Mouse (Mus musculus) embryonic facial prominence, embryonic 12.5 days (tissue): ENCODE results near the gene Mcmbp. TPM values are rescaled to one million over a fixed set of nuclear protein-coding genes. Genes with fewer than 3 reads are reported as not detected.

Source experiments
- ATAC-seq: fragments of 200-750 bp; cut with Nextera tagmentation; 2 replicates; pipeline ENCODE4 v1.8.0; 2017; ENCODE audit not compliant: insufficient number of reproducible peaks, insufficient read depth, low FRiP score, low TSS enrichment
- H3K27ac ChIP-seq: fragments of 300-500 bp; sonication (generic); 2 replicates; pipeline ENCODE4 v1.5.1; 2016; ENCODE audit warnings: mild to moderate bottlenecking
- H3K27me3 ChIP-seq: fragments of 300-500 bp; sonication (generic); 2 replicates; pipeline ENCODE4 v1.6.1; 2016; ENCODE audit warnings: mild to moderate bottlenecking, moderate library complexity
- H3K36me3 ChIP-seq: fragments of 300-500 bp; sonication (generic); 2 replicates; pipeline ENCODE4 v1.6.1; 2016; ENCODE audit warnings: mild to moderate bottlenecking
- H3K4me1 ChIP-seq: fragments of 300-500 bp; sonication (generic); 2 replicates; pipeline ENCODE4 v1.6.1; 2016
- H3K4me2 ChIP-seq: fragments of 300-500 bp; sonication (generic); replicated peaks from 2 replicates; pipeline ENCODE4 v1.6.1; 2016; ENCODE audit warnings: mild to moderate bottlenecking, moderate library complexity
- H3K4me3 ChIP-seq: fragments of 300-500 bp; sonication (generic); 2 replicates; pipeline ENCODE4 v1.5.1; 2016; ENCODE audit warnings: mild to moderate bottlenecking
- H3K9ac ChIP-seq: fragments of 300-500 bp; sonication (generic); 2 replicates; pipeline ENCODE4 v1.6.1; 2016; ENCODE audit warnings: mild to moderate bottlenecking, moderate library complexity
- H3K9me3 ChIP-seq: fragments of 300-500 bp; sonication (generic); 2 replicates; pipeline ENCODE4 v1.6.1; 2016; ENCODE audit warnings: mild to moderate bottlenecking, moderate library complexity
- WGBS: fragments of 180-500 bp; shearing (Covaris S2); methylation state at CpG from one replicate; pipeline ENCODE4 v1.1.7; 2016; 5-methylcytosine and 5-hydroxymethylcytosine counted together
- polyA plus RNA-seq: library from polyadenylated mRNA; unstranded; fragments of >200 nt; fragmentation: Nextera tagmentation; extraction: Ambion mirVana; gene quantifications from 2 replicates; pipeline ENCODE4 v1.2.1, GENCODE M21; 2016

Mcmbp gene
- polyA plus RNA-seq, 1 experiment from 2014 or later: 80.2 TPM

- Histone ChIP-seq H3K4me2 (peak within 1 kb of the TSS; percentile 90), H3K36me3 (peaks cover under 1% of the 10 kb centered on the region), H3K9ac (peak within 1 kb of the TSS; percentile 94), H3K4me1 (peaks cover 18% of the 10 kb centered on the region), H3K27ac (peak within 1 kb of the TSS; percentile 63; the same call in 1 of the 2 replicates), H3K9me3 (no peaks in the 10 kb centered on the region), H3K4me3 (peak within 1 kb of the TSS; percentile 99), H3K27me3 (peaks cover 3% of the 10 kb centered on the region; the same call in 1 of the 2 replicates)
- peak; percentile 78 for ATAC-seq
- WGBS: under 1% methylated on average over 55 of the region's 55 CpGs
Observed at GRCm38 (mm10) chr7:128744684-128745485, 4.6 kb upstream of the Mcmbp start, which contains the start of gene Sec23ip. Sec23ip (plus strand) TSS chr7:128744943.

DNA sequence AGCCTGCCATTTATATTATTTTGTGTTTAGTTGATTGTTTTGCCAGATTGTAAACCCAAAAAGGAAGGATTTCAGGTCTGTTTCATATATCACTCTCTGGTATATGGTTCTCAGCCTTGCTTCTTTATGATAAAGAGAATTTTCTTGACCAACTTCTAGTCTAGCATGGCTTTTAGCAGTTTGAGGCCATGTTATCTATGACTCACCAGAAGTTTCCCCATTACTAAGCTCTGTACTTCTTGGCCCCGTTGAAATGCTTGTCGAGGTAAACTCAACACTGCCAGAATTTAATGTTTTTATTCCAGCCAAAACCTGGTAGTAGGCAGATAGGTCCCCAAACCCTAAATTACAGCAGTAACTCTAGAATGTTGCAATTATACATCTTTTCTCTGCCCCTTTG, 3.6 kb upstream of the Mcmbp start:
- Histone ChIP-seq H3K4me2 (peak overlapping the region; percentile 90), H3K9me3 (no peaks in the 10 kb centered on the region), H3K27me3 (peaks cover 3% of the 10 kb centered on the region; the same call in 1 of the 2 replicates), H3K4me3 (peak overlapping the region; percentile 99), H3K4me1 (peaks cover 21% of the 10 kb centered on the region), H3K27ac (no peak overlapping the region), H3K9ac (no peak overlapping the region), H3K36me3 (no peaks in the 10 kb centered on the region)
- ATAC-seq: no peak
- 71% methylated on average over 2 of the region's 2 CpGs for WGBS

DNA sequence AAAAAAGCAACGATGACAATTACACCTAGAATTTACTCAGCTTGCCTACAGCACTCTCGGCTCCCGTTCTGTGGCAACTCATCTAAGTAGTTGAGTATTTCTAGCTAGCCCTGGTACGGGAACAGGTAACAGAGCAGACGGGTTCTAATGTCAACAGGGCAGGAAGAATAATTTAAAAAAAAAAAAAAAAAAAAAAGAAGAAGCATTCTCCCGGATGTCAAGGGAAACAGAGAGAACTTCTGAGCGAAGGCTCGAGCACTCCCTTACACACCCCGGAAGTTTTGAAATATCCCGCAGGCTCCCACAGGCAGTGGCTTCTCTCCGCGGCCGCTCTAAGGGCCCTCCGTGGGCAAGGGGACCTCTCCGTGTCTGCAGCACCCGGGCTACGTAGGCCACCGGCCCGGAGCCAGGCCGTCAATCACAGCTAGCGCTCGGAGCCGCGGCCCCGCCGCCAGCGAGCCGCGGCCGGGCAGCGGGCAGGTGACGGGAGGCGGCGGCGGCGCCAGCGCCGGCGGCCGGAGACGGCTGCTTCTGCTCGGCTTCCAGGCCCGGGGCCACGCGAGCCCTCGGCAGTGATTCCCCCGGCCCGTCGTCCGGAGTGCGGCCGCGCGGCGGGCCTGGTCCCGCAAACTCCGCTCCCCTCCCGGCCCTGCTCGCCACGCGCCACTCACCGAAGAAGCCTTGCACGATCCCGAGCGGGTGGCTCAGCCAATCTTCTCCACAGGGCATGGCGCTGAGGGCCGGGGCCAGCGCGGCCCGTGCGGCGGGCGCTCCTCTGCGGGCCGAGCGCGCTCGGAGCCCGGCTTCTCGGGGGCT, 625 bp downstream of the Mcmbp start:
- peak overlapping the region; percentile 91 for H3K27ac ChIP-seq
- H3K9me3 ChIP-seq: no peaks in the 10 kb centered on the region
- H3K36me3 ChIP-seq: peaks cover 2% of the 10 kb centered on the region
- peaks cover 3% of the 10 kb centered on the region; the same call in 1 of the 2 replicates for H3K27me3 ChIP-seq
- ATAC-seq: no peak
- H3K4me2 ChIP-seq: peak overlapping the region; percentile 92
- peak overlapping the region; percentile 97 for H3K9ac ChIP-seq
- WGBS: under 1% methylated on average over 77 of the region's 80 CpGs
- H3K4me3 ChIP-seq: peak overlapping the region; percentile 96
- peaks cover 15% of the 10 kb centered on the region for H3K4me1 ChIP-seq

- no peak overlapping the region for H3K27ac ChIP-seq
Observed at GRCm38 (mm10) chr7:128739116-128739461, 1.2 kb downstream of the Mcmbp start.

DNA sequence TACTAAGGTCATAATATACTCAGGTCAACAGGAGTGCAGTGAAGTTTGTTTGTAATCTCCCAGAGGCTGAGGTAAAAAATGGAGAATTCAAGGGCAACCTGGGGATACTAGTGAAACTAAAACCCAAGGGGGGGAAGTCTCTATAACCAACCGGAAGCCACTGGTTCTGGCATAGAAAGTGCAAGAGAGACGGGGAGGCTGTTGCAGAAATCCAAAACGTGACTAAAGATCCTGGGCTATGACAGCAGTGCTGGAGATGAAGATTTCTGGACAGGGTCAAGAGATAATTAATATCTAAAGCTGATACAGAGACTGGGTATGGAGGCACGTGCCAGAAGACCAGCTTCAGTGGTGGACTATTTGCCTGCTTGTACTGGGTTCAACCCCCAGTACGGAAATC, 2.3 kb downstream of the Mcmbp start:
- Histone ChIP-seq H3K9me3 (no peaks in the 10 kb centered on the region), H3K4me3 (peak overlapping the region; percentile 96; the same call in 1 of the 2 replicates), H3K4me1 (peaks cover 15% of the 10 kb centered on the region), H3K4me2 (peak overlapping the region; percentile 92), H3K9ac (no peak overlapping the region), H3K27ac (no peak overlapping the region), H3K36me3 (peaks cover 5% of the 10 kb centered on the region), H3K27me3 (peaks cover 3% of the 10 kb centered on the region; the same call in 1 of the 2 replicates)
- 75% methylated on average over 5 of the region's 5 CpGs for WGBS
- ATAC-seq: no peak

More at GRCm38 (mm10) chr7:128739116-128739461, 1.2 kb downstream of the Mcmbp start:
- 1% methylated on average over 15 of the region's 15 CpGs for WGBS
- H3K4me1 ChIP-seq: peaks cover 15% of the 10 kb centered on the region
- peak overlapping the region; percentile 92 for H3K4me2 ChIP-seq
- peak overlapping the region; percentile 96 for H3K4me3 ChIP-seq
- no peaks in the 10 kb centered on the region for H3K9me3 ChIP-seq
- H3K9ac ChIP-seq: peak overlapping the region; percentile 97
- ATAC-seq: no peak
- peaks cover 5% of the 10 kb centered on the region for H3K36me3 ChIP-seq
- peaks cover 3% of the 10 kb centered on the region; the same call in 1 of the 2 replicates for H3K27me3 ChIP-seq

DNA sequence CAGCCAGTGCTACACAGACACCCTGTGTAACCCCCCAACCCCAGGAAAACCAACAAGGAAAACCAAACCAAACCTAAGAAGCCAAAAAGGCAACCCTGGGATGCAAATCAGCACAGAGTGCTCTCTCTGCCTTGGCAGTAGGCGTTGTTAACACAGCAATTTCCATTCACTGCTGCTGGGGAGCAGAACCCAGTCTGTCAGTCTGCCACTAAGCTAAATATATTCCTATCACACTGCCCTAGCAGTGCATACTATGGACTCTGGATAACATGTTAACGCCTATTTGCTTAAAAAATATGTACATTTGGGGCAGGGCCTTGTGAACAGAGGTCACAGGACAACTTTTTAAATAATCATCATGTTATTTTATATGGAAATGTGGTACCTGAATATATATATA, 8.7 kb downstream of the Mcmbp start:
- WGBS: 81% methylated on average over 2 of the region's 2 CpGs
- H3K4me2 ChIP-seq: no peak overlapping the region
- H3K9ac ChIP-seq: no peak overlapping the region
- no peak overlapping the region for H3K4me3 ChIP-seq
- no peaks in the 10 kb centered on the region for H3K4me1 ChIP-seq
- H3K9me3 ChIP-seq: no peaks in the 10 kb centered on the region
- no peak overlapping the region for H3K27ac ChIP-seq
- H3K27me3 ChIP-seq: no peaks in the 10 kb centered on the region
- ATAC-seq: no peak
- peaks cover 5% of the 10 kb centered on the region for H3K36me3 ChIP-seq

- 90% methylated on average over 10 of the region's 10 CpGs for WGBS
- H3K36me3 ChIP-seq: peaks cover 4% of the 10 kb centered on the region; the same call in 1 of the 2 replicates
- H3K27ac ChIP-seq: no peak overlapping the region
- H3K27me3 ChIP-seq: no peaks in the 10 kb centered on the region
- no peaks in the 10 kb centered on the region for H3K9me3 ChIP-seq
- H3K4me1 ChIP-seq: no peaks in the 10 kb centered on the region
- no peak overlapping the region for H3K9ac ChIP-seq
- no peak for ATAC-seq
- no peak overlapping the region for H3K4me2 ChIP-seq
- H3K4me3 ChIP-seq: no peak overlapping the region
Observed at GRCm38 (mm10) chr7:128728738-128729137, 11.6 kb downstream of the Mcmbp start.

- Histone ChIP-seq H3K4me1 (no peaks in the 10 kb centered on the region), H3K36me3 (peaks cover 11% of the 10 kb centered on the region), H3K4me3 (no peak overlapping the region), H3K9me3 (no peaks in the 10 kb centered on the region), H3K27ac (no peak overlapping the region), H3K27me3 (no peaks in the 10 kb centered on the region), H3K4me2 (no peak overlapping the region), H3K9ac (no peak overlapping the region)
- 53% methylated on average over 5 of the region's 5 CpGs for WGBS
- no peak for ATAC-seq
Observed at GRCm38 (mm10) chr7:128727701-128728100, 12.6 kb downstream of the Mcmbp start.

DNA sequence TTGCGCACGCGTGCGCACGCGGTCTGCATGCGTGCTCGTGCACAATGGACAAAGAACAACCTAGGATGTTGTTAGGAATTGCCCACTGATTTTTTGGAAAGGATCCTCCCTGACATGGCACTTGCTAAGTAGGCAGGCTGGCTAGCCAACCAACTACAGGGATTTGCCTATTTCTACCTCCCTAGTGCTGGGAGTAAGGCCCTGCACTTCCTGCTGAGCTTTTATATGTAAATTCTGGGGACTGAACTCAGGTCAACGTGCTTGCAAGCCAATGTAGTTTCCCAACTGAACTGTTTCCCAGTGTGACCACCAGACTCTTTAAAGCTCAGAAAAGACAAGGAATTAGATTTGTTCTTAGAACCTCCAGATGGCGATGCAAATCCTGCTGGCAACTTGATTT, 13.3 kb downstream of the Mcmbp start:
- Histone ChIP-seq H3K27ac (no peak overlapping the region), H3K9ac (no peak overlapping the region), H3K9me3 (no peaks in the 10 kb centered on the region), H3K4me3 (no peak overlapping the region), H3K27me3 (no peaks in the 10 kb centered on the region), H3K36me3 (peaks cover 16% of the 10 kb centered on the region), H3K4me2 (no peak overlapping the region), H3K4me1 (no peaks in the 10 kb centered on the region)
- no peak for ATAC-seq
- WGBS: 60% methylated on average over 10 of the region's 10 CpGs

GRCm38 (mm10) chr7:128725189-128725588, 15.1 kb downstream of the Mcmbp start:
- Histone ChIP-seq H3K27me3 (no peaks in the 10 kb centered on the region), H3K27ac (no peak overlapping the region), H3K4me3 (no peak overlapping the region), H3K36me3 (peaks cover 30% of the 10 kb centered on the region), H3K4me1 (no peaks in the 10 kb centered on the region), H3K9ac (no peak overlapping the region), H3K4me2 (no peak overlapping the region), H3K9me3 (no peaks in the 10 kb centered on the region)
- no peak for ATAC-seq
- WGBS: 83% methylated on average over 9 of the region's 9 CpGs

- Histone ChIP-seq H3K27me3 (no peaks in the 10 kb centered on the region), H3K4me1 (no peaks in the 10 kb centered on the region), H3K4me3 (no peak overlapping the region), H3K9ac (no peak overlapping the region), H3K9me3 (no peaks in the 10 kb centered on the region), H3K27ac (no peak overlapping the region), H3K4me2 (no peak overlapping the region), H3K36me3 (peaks cover 33% of the 10 kb centered on the region)
- peak; percentile 85 for ATAC-seq
- 41% methylated on average over 4 of the region's 4 CpGs for WGBS
Observed at GRCm38 (mm10) chr7:128724761-128725160, 15.5 kb downstream of the Mcmbp start.
